Mouse (Mus musculus) layer of hippocampus, adult 2 months (tissue): ENCODE data around the gene Tnp2. TPM values are rescaled to one million over a fixed set of nuclear protein-coding genes. Genes with fewer than 3 reads are reported as not detected.

Experiments used
- DNase-seq, 2 experiments: peaks; one replicate each; pipeline ENCODE4 v3.0.0; 2022; ENCODE audit warnings: low spot score in 2 of 2
- H3K27ac ChIP-seq: fragments of 200-600 bp; 2 replicates; pipeline ENCODE4 v1.8.1; 2022
- H3K4me3 ChIP-seq: fragments of 200-600 bp; 2 replicates; pipeline ENCODE4 v1.8.1; 2022; ENCODE audit warnings: mild to moderate bottlenecking
- CTCF ChIP-seq: fragments of 200-600 bp; conservative IDR thresholded peaks from 2 replicates; pipeline ENCODE4 v1.8.1; 2022; ENCODE audit warnings: antibody characterized with exemption, mild to moderate bottlenecking, moderate library complexity
- total RNA-seq, 2 experiments: library from RNA; stranded (reverse); gene quantifications; 2 replicates each; pipeline ENCODE4 v1.2.3; 2021

Tnp2 gene
- total RNA-seq, 2 experiments from 2014 or later = not detected

GRCm38 (mm10) chr16:10771769-10772510 is 16.5 kb downstream of the Tnp2 start:
- TF ChIP-seq CTCF = no peak
- H3K27ac ChIP-seq = no peak overlapping the region
- DNase-seq = no peak
- H3K4me3 ChIP-seq = no peak overlapping the region

- DNase-seq = no peak
- no peak overlapping the region for H3K4me3 ChIP-seq
- peak; percentile 38 for TF ChIP-seq CTCF
Measured at GRCm38 (mm10) chr16:10770531-10771325, 17.7 kb downstream of the Tnp2 start.

GRCm38 (mm10) chr16:10769661-10770060 is 18.8 kb downstream of the Tnp2 start:
- peak in 1 of 2 experiments; percentile 19 for DNase-seq
- no peak overlapping the region for H3K27ac ChIP-seq
- no peak overlapping the region for H3K4me3 ChIP-seq
- no peak for TF ChIP-seq CTCF

More at GRCm38 (mm10) chr16:10770531-10771325, 17.7 kb downstream of the Tnp2 start:
- H3K27ac ChIP-seq = no peak overlapping the region

GRCm38 (mm10) chr16:10768821-10769220 is 19.6 kb downstream of the Tnp2 start:
- DNase-seq = no peak
- H3K27ac ChIP-seq = no peak overlapping the region
- no peak overlapping the region for H3K4me3 ChIP-seq
- TF ChIP-seq CTCF = no peak

- peak; percentile 41 to 74 for DNase-seq
- peak; percentile 88 for TF ChIP-seq CTCF
- H3K27ac ChIP-seq = no peak overlapping the region
- H3K4me3 ChIP-seq = no peak overlapping the region
Measured at GRCm38 (mm10) chr16:10767158-10767557, 21.3 kb downstream of the Tnp2 start.

GRCm38 (mm10) chr16:10764323-10764722 is 24.1 kb downstream of the Tnp2 start:
- no peak for TF ChIP-seq CTCF
- no peak for DNase-seq
- Histone ChIP-seq H3K4me3 (no peak overlapping the region), H3K27ac (no peak overlapping the region)

GRCm38 (mm10) chr16:10763540-10764264 is 24.8 kb downstream of the Tnp2 start:
- DNase-seq = no peak
- H3K4me3 ChIP-seq = no peak overlapping the region
- TF ChIP-seq CTCF = no peak

GRCm38 (mm10) chr16:10762569-10763180 is 25.8 kb downstream of the Tnp2 start:
- H3K27ac ChIP-seq = no peak overlapping the region
- no peak overlapping the region for H3K4me3 ChIP-seq
- TF ChIP-seq CTCF = no peak
- no peak for DNase-seq

More at GRCm38 (mm10) chr16:10763540-10764264, 24.8 kb downstream of the Tnp2 start:
- no peak overlapping the region for H3K27ac ChIP-seq

GRCm38 (mm10) chr16:10761182-10761581 is 27.3 kb downstream of the Tnp2 start:
- TF ChIP-seq CTCF = no peak
- H3K4me3 ChIP-seq = no peak overlapping the region
- H3K27ac ChIP-seq = no peak overlapping the region
- DNase-seq = no peak

GRCm38 (mm10) chr16:10756168-10756567 is 32.3 kb downstream of the Tnp2 start:
- no peak for DNase-seq
- no peak for TF ChIP-seq CTCF
- no peak overlapping the region for H3K27ac ChIP-seq

GRCm38 (mm10) chr16:10754521-10755296 is 33.8 kb downstream of the Tnp2 start:
- no peak for DNase-seq
- TF ChIP-seq CTCF = no peak

More at GRCm38 (mm10) chr16:10756168-10756567, 32.3 kb downstream of the Tnp2 start:
- H3K4me3 ChIP-seq = no peak overlapping the region

GRCm38 (mm10) chr16:10749824-10750223 is 38.6 kb downstream of the Tnp2 start:
- peak; percentile 28 to 52 for DNase-seq
- no peak for TF ChIP-seq CTCF
- H3K27ac ChIP-seq = no peak overlapping the region
- no peak overlapping the region for H3K4me3 ChIP-seq

More at GRCm38 (mm10) chr16:10754521-10755296, 33.8 kb downstream of the Tnp2 start:
- no peak overlapping the region for H3K27ac ChIP-seq
- no peak overlapping the region for H3K4me3 ChIP-seq
